Comparison of ENCODE assay signal across 9 mouse cellular contexts in genomic region chr12:52735161-52735560, GRCm38 (mm10). TPM values are rescaled to one million over a fixed set of nuclear protein-coding genes. Genes with fewer than 3 reads are reported as not detected.
A peak's percentile ranks its signal among the peaks of the same experiment; 100 is the strongest.
DNase-seq lines count a peak whose midpoint lies in the region; ATAC-seq and TF ChIP-seq lines count a peak whose summit lies in the region.
"Not testable (repeated sequence)": the region's sequence is repeated elsewhere in the genome, so short reads cannot be mapped to it uniquely, and the experiment has no call there.
"Had no signal": no experiment of that assay in that cellular context is flagged by ENCODE, and none has a peak within 500 bp of the region (broad histone marks: within the 10 kb centered on the region; RNA-seq: fewer than 3 reads in every experiment).

No protein-coding gene starts in this region.

- not testable (repeated sequence) for TF ChIP-seq CTCF in bone marrow macrophage, adult 2 months (IDR thresholded peaks at IDR 0.05; ENCODE audit: low read depth, low read length)

- H3K4me1 ChIP-seq in bone marrow macrophage, adult 2 months (ENCODE audit: control insufficient read depth, insufficient read depth, low read length) = not testable (repeated sequence)

- ATAC-seq in CD4-positive, CD25-positive, alpha-beta regulatory T cell, adult 4 months = peak; percentile 74
- ATAC-seq in megakaryocyte progenitor cell, adult 5-6 weeks (replicated peaks; ENCODE audit: poor library complexity) = peak; percentile 60; the same call in 1 of the 2 replicates
- ATAC-seq in neutrophil, adult 5-6 weeks (ENCODE audit: extremely low read depth, insufficient number of reproducible peaks, low FRiP score, poor library complexity, severe bottlenecking) = 0 out of 2 replicates have a peak, but pooled peaks have one; percentile 16

- H3K4me3 ChIP-seq in bone marrow macrophage, adult 2 months (ENCODE audit: insufficient read depth, low read length) = peak overlapping the region; percentile 44

- DNase-seq in CD4-positive helper T cell, adult 2 months (ENCODE audit: low read depth, low spot score) = peak; percentile 51
- peak; percentile 76 for DNase-seq in MEL-GATA-1-ER (ENCODE audit: extremely low read depth, low read depth)
- peak; percentile 51 for DNase-seq in induced T-regulatory cell, adult 2 months (ENCODE audit: low read depth)
- peak; percentile 10 for DNase-seq in yolk sac, embryonic 10.5 days (ENCODE audit: low spot score)

- not testable (repeated sequence) for TF ChIP-seq POLR2A in bone marrow macrophage, adult 2 months (IDR thresholded peaks at IDR 0.05; ENCODE audit: borderline replicate concordance, low read depth, low read length)

- H3K27ac ChIP-seq in bone marrow macrophage, adult 2 months (ENCODE audit: insufficient read depth, low read depth, low read length) = peak overlapping the region; percentile 62

RNA-seq across cellular contexts. Expression of gene Akap6, which starts 36.0 kb away (rescaled TPM):
- under 1 TPM in 1 of 2 experiments, not detected in 1; 0.22 TPM for polyA plus RNA-seq in CD4-positive, CD25-positive, alpha-beta regulatory T cell, adult 4 months (2017; shearing (Covaris generic))
- 0.05 TPM in 1 of 2 replicates, not detected in the other for polyA plus RNA-seq in bone marrow macrophage, adult 2 months (2012; ENCODE audit: insufficient read depth, insufficient read length, missing spikeins)
- not detected in 2 replicates for total RNA-seq in megakaryocyte progenitor cell, adult 5-6 weeks (2015)
- 0.08 TPM in 1 of 2 replicates, not detected in the other for total RNA-seq in megakaryocyte progenitor cell, adult 5-6 weeks (2017)
- under 0.01 TPM in 2 replicates for total RNA-seq in neutrophil, adult 5-6 weeks (2017)
- polyA plus RNA-seq: erythroblast, embryonic 14.5 days had no signal

Comparison
In these comparisons a context has a peak if more than half of its experiments do, and no peak if none do; other contexts are left out.
1. Peak in every context shown above with its lines: DNase-seq, ATAC-seq, H3K4me3 ChIP-seq and H3K27ac ChIP-seq.
2. DNase-seq: peak in every context shown above with its lines; median percentile 76 in MEL-GATA-1-ER; 51 in CD4-positive helper T cell, adult 2 months; 51 in induced T-regulatory cell, adult 2 months; 10 in yolk sac, embryonic 10.5 days.
3. ATAC-seq: peak in every context shown above with its lines; median percentile 74 in CD4-positive, CD25-positive, alpha-beta regulatory T cell, adult 4 months; 60 in megakaryocyte progenitor cell, adult 5-6 weeks; 16 in neutrophil, adult 5-6 weeks.